Mouse (Mus musculus) adrenal gland, postnatal 4 days (tissue): Measurements from ENCODE around the gene Dpp8. TPM values are rescaled to one million over a fixed set of nuclear protein-coding genes. Genes with fewer than 3 reads are reported as not detected.
A peak's percentile ranks its signal among the peaks of the same experiment; 100 is the strongest.
"Not testable (repeated sequence)": the region's sequence is repeated elsewhere in the genome, so short reads cannot be mapped to it uniquely, and the experiment has no call there.

ENCODE experiments used
- DNase-seq, 2 experiments: peaks; one replicate each; pipeline ENCODE4 v3.0.0; 2021 to 2022; ENCODE audit warnings: low spot score in 2 of 2, mixed read lengths in 2 of 2
- total RNA-seq, 2 experiments: library from RNA; stranded (reverse); gene quantifications; 2 replicates each; pipeline ENCODE4 v1.2.3; 2021

The Dpp8 gene
- total RNA-seq, 2 experiments from 2014 or later, result 94.2 to 94.8 TPM

GRCm38 (mm10) chr9:65020991-65021886 is 11.0 kb upstream of the Dpp8 start, which contains the start of gene Hacd3:
Hacd3 (minus strand) TSS chr9:65021693.
- peak; percentile 71 to 85 for DNase-seq

GRCm38 (mm10) chr9:65021887-65022579 is 10.2 kb upstream of the Dpp8 start:
- no peak for DNase-seq

GRCm38 (mm10) chr9:65022580-65023135 is 9.6 kb upstream of the Dpp8 start:
- peak in 1 of 2 experiments; percentile 37 for DNase-seq

GRCm38 (mm10) chr9:65023447-65023846 is 8.8 kb upstream of the Dpp8 start:
- no peak for DNase-seq

GRCm38 (mm10) chr9:65027241-65027640 is 5.0 kb upstream of the Dpp8 start:
- no peak for DNase-seq

GRCm38 (mm10) chr9:65028313-65028712 is 3.9 kb upstream of the Dpp8 start:
- DNase-seq, result no peak

GRCm38 (mm10) chr9:65031355-65031754 is 859 bp upstream of the Dpp8 start:
- DNase-seq, result not testable (repeated sequence)

- DNase-seq, result no peak
These were observed 333 bp upstream of the Dpp8 start for GRCm38 (mm10) chr9:65031894-65032268.

- DNase-seq, result no peak
These were observed 4.2 kb downstream of the Dpp8 start for GRCm38 (mm10) chr9:65036456-65036855.

- DNase-seq, result no peak
These were observed 4.6 kb downstream of the Dpp8 start for GRCm38 (mm10) chr9:65036861-65037260.

GRCm38 (mm10) chr9:65041430-65041829 is 9.2 kb downstream of the Dpp8 start:
- DNase-seq, result no peak

GRCm38 (mm10) chr9:65046993-65047392 is 14.8 kb downstream of the Dpp8 start:
- no peak for DNase-seq

GRCm38 (mm10) chr9:65049422-65049821 is 17.2 kb downstream of the Dpp8 start:
- no peak for DNase-seq

GRCm38 (mm10) chr9:65050981-65051380 is 18.8 kb downstream of the Dpp8 start:
- DNase-seq, result no peak

GRCm38 (mm10) chr9:65064251-65064650 is 32.0 kb downstream of the Dpp8 start:
- DNase-seq, result no peak

- no peak for DNase-seq
These were observed 38.4 kb downstream of the Dpp8 start for GRCm38 (mm10) chr9:65070587-65070986.

- no peak for DNase-seq
These were observed 41.3 kb downstream of the Dpp8 start for GRCm38 (mm10) chr9:65073555-65073954.

- no peak for DNase-seq
These were observed 42.0 kb downstream of the Dpp8 start for GRCm38 (mm10) chr9:65074251-65074650.

GRCm38 (mm10) chr9:65074855-65075493 is 42.8 kb downstream of the Dpp8 start:
- no peak for DNase-seq

GRCm38 (mm10) chr9:65077536-65077935 is 45.3 kb downstream of the Dpp8 start:
- DNase-seq, result no peak

GRCm38 (mm10) chr9:65080141-65080540 is 47.9 kb downstream of the Dpp8 start:
- DNase-seq, result not testable (repeated sequence)
